Mouse (Mus musculus): ENCODE measurements around the gene Ly75.

DNA sequence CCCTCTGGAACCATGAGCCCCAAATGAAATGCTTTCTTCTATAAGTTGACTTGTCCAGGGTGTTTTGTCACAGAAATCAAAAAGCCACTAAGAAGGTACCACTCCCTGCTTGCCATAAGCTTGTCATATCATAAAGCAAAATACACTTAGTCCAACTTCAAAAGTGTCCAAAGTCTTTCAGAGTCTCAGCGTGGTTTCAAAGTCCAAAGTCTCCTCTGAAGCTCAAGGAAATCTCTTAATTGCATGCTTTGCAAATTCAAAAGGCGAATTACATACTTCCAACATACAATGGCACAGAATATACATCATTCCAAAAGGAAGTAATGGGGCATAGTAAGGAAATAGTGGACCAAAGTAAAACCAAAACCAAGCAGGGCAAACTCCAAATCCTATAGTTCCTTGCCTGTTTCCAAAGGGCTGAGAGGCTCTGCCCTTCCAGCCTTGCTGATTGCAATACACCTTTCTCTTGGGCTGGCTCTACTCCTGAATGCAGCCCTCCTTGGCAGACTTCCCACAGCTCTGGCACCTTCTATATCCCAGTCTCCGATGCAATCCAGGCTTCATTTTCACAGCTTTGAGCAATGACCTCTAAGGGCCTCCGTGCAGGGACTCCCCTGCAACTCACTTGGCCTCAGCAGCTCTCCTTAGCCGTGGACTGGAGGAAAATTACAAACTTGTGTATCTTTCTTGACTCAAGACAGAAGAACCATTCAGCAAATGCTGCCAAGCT, 122.3 kb downstream of the Ly75 start:
- TF ChIP-seq POLR2A (IDR thresholded peaks at IDR 0.05; ENCODE audit: low read depth, low read length) (no peak), CTCF (conservative IDR thresholded peaks at IDR 0.05; ENCODE audit: insufficient read depth, insufficient read length, low read depth, low read length) (no peak)

All from kidney, adult 2 months (tissue).